Mouse (Mus musculus): ENCODE data around the gene Mospd2. TPM values are rescaled to one million over a fixed set of nuclear protein-coding genes. Genes with fewer than 3 reads are reported as not detected.

The Mospd2 gene
- 1 to 10 TPM in 1 of 2 experiments, under 1 TPM in 1; 0.12 to 2.3 TPM for polyA plus RNA-seq (2012; fragmentation: generic; extraction: Trizol)

DNA sequence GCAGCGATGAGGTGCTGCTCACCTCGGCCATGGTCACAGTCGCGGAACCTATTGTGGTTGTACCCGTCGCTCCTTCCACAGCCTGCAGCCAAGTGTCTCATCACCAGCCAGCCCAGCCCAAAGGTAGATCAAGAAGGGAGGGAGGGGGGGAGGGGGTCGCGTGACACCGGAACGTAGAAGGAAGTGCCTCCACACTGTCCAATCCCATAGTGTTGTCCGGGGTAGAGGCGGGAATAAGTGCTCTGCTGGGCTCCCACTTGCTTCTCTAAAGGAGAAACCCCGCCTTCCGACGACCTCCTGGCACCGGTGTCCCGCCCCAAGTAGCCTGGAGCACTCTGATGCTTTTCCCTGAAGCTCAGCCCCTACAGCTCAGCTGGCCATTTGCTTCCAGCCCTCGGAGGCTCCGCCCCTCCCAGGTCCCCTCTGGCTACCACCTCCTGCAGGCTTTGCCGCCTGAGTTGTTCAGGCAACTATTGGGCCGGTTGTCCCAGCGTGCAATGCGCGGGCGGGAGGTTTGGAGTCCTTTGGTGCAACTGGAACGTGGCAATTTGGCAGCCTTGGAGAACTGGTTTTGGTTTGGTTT, at the start of gene Mospd2, which contains the start of gene Fancb:
Gene Mospd2 (minus strand): TSS at position 183 of the 583 bp plus-strand sequence.
Gene Fancb (plus strand): TSS at position 400 of the 583 bp plus-strand sequence.

GRCm38 (mm10) chrX:165004779-165005324, 24.7 kb upstream of the Mospd2 start, which contains the start of gene Gm17604:
Gene Gm17604, minus strand, starts transcription at chrX:165004829.

Other genes with a start within 250 kb of the Mospd2 start
- under 1 TPM; 0.16 to 0.79 TPM for gene Fancb, start 217 bp upstream of the Mospd2 start, polyA plus RNA-seq (2012; fragmentation: generic; extraction: Trizol)
- gene Gm17604, start 24.5 kb upstream of the Mospd2 start, polyA plus RNA-seq (2012; fragmentation: generic; extraction: Trizol), result not detected